ENCODE assay signal across 9 mouse cellular contexts in the genomic region with DNA sequence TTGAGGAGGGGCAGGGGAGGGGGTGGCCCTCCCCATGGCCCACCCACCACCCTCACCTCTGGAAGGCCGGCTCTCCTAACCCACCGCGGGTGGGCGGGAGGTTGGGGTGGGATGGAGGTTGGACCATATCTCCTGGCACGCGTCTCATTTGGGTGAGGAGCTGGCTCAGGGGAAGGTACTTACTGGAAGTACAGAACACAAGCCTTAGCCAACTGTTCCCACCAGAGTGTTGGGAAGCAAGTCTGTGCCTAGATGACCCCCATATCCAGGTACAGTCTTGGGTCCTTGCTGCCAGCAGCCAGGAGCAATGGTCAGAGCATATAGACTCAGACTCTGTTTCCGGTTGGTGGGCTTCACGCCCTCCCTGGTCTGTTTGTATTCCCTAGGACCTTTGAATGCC. TPM values are rescaled to one million over a fixed set of nuclear protein-coding genes. Genes with fewer than 3 reads are reported as not detected.
DNase-seq lines count a peak whose midpoint lies in the region; ATAC-seq and TF ChIP-seq lines count a peak whose summit lies in the region.
"Had no signal": no experiment of that assay in that cellular context is flagged by ENCODE, and none has a peak within 500 bp of the region (broad histone marks: within the 10 kb centered on the region; RNA-seq: fewer than 3 reads in every experiment).

No protein-coding gene starts in this region.

- H3K36me3 ChIP-seq in kidney, postnatal 0 days (ENCODE audit: insufficient read depth, low read length): no peaks in the 10 kb centered on the region
- H3K36me3 ChIP-seq in forebrain, embryonic 12.5 days (replicated peaks): 0 out of 2 replicates have a peak, but pooled peaks cover 9% of the 10 kb centered on the region
- no peaks in the 10 kb centered on the region for H3K36me3 ChIP-seq in hindbrain, embryonic 15.5 days
- H3K36me3 ChIP-seq in midbrain, postnatal 0 days (ENCODE audit: insufficient read depth, low read length): no peaks in the 10 kb centered on the region

- H3K27me3 ChIP-seq in kidney, postnatal 0 days (ENCODE audit: insufficient read depth, low read length): peaks cover 44% of the 10 kb centered on the region
- peaks cover 65% of the 10 kb centered on the region for H3K27me3 ChIP-seq in forebrain, embryonic 12.5 days
- H3K27me3 ChIP-seq in hindbrain, embryonic 15.5 days: peaks cover 8% of the 10 kb centered on the region; the same call in 1 of the 2 replicates
- no peaks in the 10 kb centered on the region for H3K27me3 ChIP-seq in midbrain, postnatal 0 days (ENCODE audit: insufficient read depth, low read length)

- WGBS in kidney, postnatal 0 days: 14% methylated on average over 8 of the region's 8 CpGs
- 3% methylated on average over 8 of the region's 8 CpGs for WGBS in forebrain, embryonic 12.5 days
- 9% methylated on average over 8 of the region's 8 CpGs for WGBS in hindbrain, embryonic 15.5 days
- WGBS in midbrain, postnatal 0 days: 11% methylated on average over 8 of the region's 8 CpGs

- no peak overlapping the region for H3K27ac ChIP-seq in kidney, postnatal 0 days
- peak overlapping the region; percentile 99 for H3K27ac ChIP-seq in forebrain, embryonic 12.5 days
- no peak overlapping the region for H3K27ac ChIP-seq in hindbrain, embryonic 15.5 days (replicated peaks)
- no peak overlapping the region for H3K27ac ChIP-seq in midbrain, postnatal 0 days (ENCODE audit: low read depth, low read length)

- no peak overlapping the region for H3K4me2 ChIP-seq in kidney, postnatal 0 days (ENCODE audit: low read length)
- peak overlapping the region; percentile 81 for H3K4me2 ChIP-seq in forebrain, embryonic 12.5 days
- H3K4me2 ChIP-seq in hindbrain, embryonic 15.5 days: peak overlapping the region; percentile 40
- H3K4me2 ChIP-seq in midbrain, postnatal 0 days (ENCODE audit: low read depth, low read length, poor library complexity, severe bottlenecking): peak overlapping the region; percentile 36; the same call in 1 of the 2 replicates

- ATAC-seq in kidney, postnatal 0 days (replicated peaks; ENCODE audit: low FRiP score, low read depth): no peak
- peak; percentile 10; the same call in 1 of the 2 replicates for ATAC-seq in forebrain, embryonic 12.5 days (ENCODE audit: low FRiP score)
- ATAC-seq in hindbrain, embryonic 15.5 days (ENCODE audit: low FRiP score, low read depth): no peak
- no peak for ATAC-seq in midbrain, postnatal 0 days (ENCODE audit: low FRiP score)
- ATAC-seq in erythroid progenitor cell, adult 5-6 weeks (replicated peaks; ENCODE audit: low FRiP score, poor library complexity, severe bottlenecking): no peak

- H3K9ac ChIP-seq in kidney, postnatal 0 days (ENCODE audit: low read depth, low read length): 0 out of 2 replicates have a peak overlapping the region, but pooled peaks have one; percentile 9
- no peak overlapping the region for H3K9ac ChIP-seq in forebrain, embryonic 12.5 days
- no peak overlapping the region for H3K9ac ChIP-seq in hindbrain, embryonic 15.5 days
- no peak overlapping the region for H3K9ac ChIP-seq in midbrain, postnatal 0 days (replicated peaks; ENCODE audit: low read length, poor library complexity, severe bottlenecking)

- TF ChIP-seq CTCF in kidney, postnatal 0 days (IDR thresholded peaks at IDR 0.05; ENCODE audit: low read depth): no peak
- no peak for TF ChIP-seq CTCF in midbrain, postnatal 0 days (IDR thresholded peaks at IDR 0.05)

- no peak overlapping the region for H3K4me3 ChIP-seq in kidney, postnatal 0 days (replicated peaks; ENCODE audit: low read depth, low read length)
- H3K4me3 ChIP-seq in forebrain, embryonic 12.5 days (replicated peaks): peak overlapping the region; percentile 26; the same call in 1 of the 2 replicates
- no peak overlapping the region for H3K4me3 ChIP-seq in hindbrain, embryonic 15.5 days
- no peak overlapping the region for H3K4me3 ChIP-seq in midbrain, postnatal 0 days (ENCODE audit: low read depth, low read length)

- no peak for DNase-seq in kidney, postnatal 0 days (ENCODE audit: low spot score)
- DNase-seq in kidney, postnatal 36 days: no peak
- no peak for DNase-seq in midbrain, postnatal 0 days (ENCODE audit: low spot score)
- DNase-seq in gastrocnemius, postnatal 10 days: no peak
- DNase-seq: adrenal gland, postnatal 25 days had no signal

- peaks cover 24% of the 10 kb centered on the region for H3K4me1 ChIP-seq in kidney, postnatal 0 days (replicated peaks; ENCODE audit: insufficient read depth, low read length)
- H3K4me1 ChIP-seq in forebrain, embryonic 12.5 days: peaks cover 83% of the 10 kb centered on the region
- peaks cover 69% of the 10 kb centered on the region for H3K4me1 ChIP-seq in hindbrain, embryonic 15.5 days (replicated peaks)
- peaks cover 24% of the 10 kb centered on the region; the same call in 1 of the 2 replicates for H3K4me1 ChIP-seq in midbrain, postnatal 0 days (ENCODE audit: insufficient read depth, low read length)

- no peaks in the 10 kb centered on the region for H3K9me3 ChIP-seq in kidney, postnatal 0 days (replicated peaks; ENCODE audit: low read length)
- no peaks in the 10 kb centered on the region for H3K9me3 ChIP-seq in forebrain, embryonic 12.5 days
- H3K9me3 ChIP-seq in hindbrain, embryonic 15.5 days: no peaks in the 10 kb centered on the region
- H3K9me3 ChIP-seq in midbrain, postnatal 0 days (ENCODE audit: low read length): no peaks in the 10 kb centered on the region

RNA-seq across cellular contexts. Expression of gene Hes5, which starts 2.1 kb away (rescaled TPM):
- polyA plus RNA-seq in kidney, postnatal 0 days (2015; fragmentation: Nextera tagmentation; extraction: Ambion mirVana): 5.8 and 6.2 TPM in 2 replicates
- polyA plus RNA-seq in forebrain, embryonic 12.5 days (2016; fragmentation: Nextera tagmentation; extraction: Ambion mirVana): 456 and 462 TPM in 2 replicates
- 159 and 196 TPM in 2 replicates for polyA plus RNA-seq in hindbrain, embryonic 15.5 days (2015; fragmentation: Nextera tagmentation; extraction: Ambion mirVana)
- 111 and 115 TPM in 2 replicates for total RNA-seq in midbrain, postnatal 0 days (2014; rRNA removed)
- 165 and 180 TPM in 2 replicates for polyA plus RNA-seq in midbrain, postnatal 0 days (2015; fragmentation: Nextera tagmentation; extraction: Ambion mirVana)
- total RNA-seq in gastrocnemius, postnatal 10 days (2021): under 1 TPM in 1 of 2 experiments, not detected in 1; 0.36 TPM
- not detected in 2 replicates for total RNA-seq in erythroid progenitor cell, adult 5-6 weeks (2015; ENCODE audit: low replicate concordance)
- not detected in 2 replicates for total RNA-seq in erythroid progenitor cell, adult 5-6 weeks (2017; ENCODE audit: low replicate concordance)
- total RNA-seq: adrenal gland, postnatal 25 days; MEL had no signal

RNA-seq across cellular contexts. Expression of gene Pank4, which starts 5.3 kb away (rescaled TPM):
- polyA plus RNA-seq in kidney, postnatal 0 days (2015; fragmentation: Nextera tagmentation; extraction: Ambion mirVana): 30.4 TPM in 2 replicates
- polyA plus RNA-seq in forebrain, embryonic 12.5 days (2016; fragmentation: Nextera tagmentation; extraction: Ambion mirVana): 46.7 and 51.8 TPM in 2 replicates
- 35.9 and 37.3 TPM in 2 replicates for polyA plus RNA-seq in hindbrain, embryonic 15.5 days (2015; fragmentation: Nextera tagmentation; extraction: Ambion mirVana)
- total RNA-seq in midbrain, postnatal 0 days (2014; rRNA removed): 36.7 and 39.8 TPM in 2 replicates
- polyA plus RNA-seq in midbrain, postnatal 0 days (2015; fragmentation: Nextera tagmentation; extraction: Ambion mirVana): 27.3 and 28.8 TPM in 2 replicates
- 10 to 100 TPM; 26.1 to 28.7 TPM for total RNA-seq in gastrocnemius, postnatal 10 days (2021)
- total RNA-seq in erythroid progenitor cell, adult 5-6 weeks (2015; ENCODE audit: low replicate concordance): 61.3 and 78.0 TPM in 2 replicates
- total RNA-seq in erythroid progenitor cell, adult 5-6 weeks (2017; ENCODE audit: low replicate concordance): 40.0 and 50.1 TPM in 2 replicates

RNA-seq across cellular contexts. Expression of gene Tnfrsf14, which starts 30.3 kb away (rescaled TPM):
- 0.75 and 1.3 TPM in 2 replicates for polyA plus RNA-seq in kidney, postnatal 0 days (2015; fragmentation: Nextera tagmentation; extraction: Ambion mirVana)
- 0.21 and 1.2 TPM in 2 replicates for polyA plus RNA-seq in forebrain, embryonic 12.5 days (2016; fragmentation: Nextera tagmentation; extraction: Ambion mirVana)
- 0.64 and 0.71 TPM in 2 replicates for polyA plus RNA-seq in hindbrain, embryonic 15.5 days (2015; fragmentation: Nextera tagmentation; extraction: Ambion mirVana)
- total RNA-seq in midbrain, postnatal 0 days (2014; rRNA removed): 1.1 and 2.3 TPM in 2 replicates
- polyA plus RNA-seq in midbrain, postnatal 0 days (2015; fragmentation: Nextera tagmentation; extraction: Ambion mirVana): not detected in 2 replicates
- 1 to 10 TPM; 1.8 to 4.2 TPM for total RNA-seq in gastrocnemius, postnatal 10 days (2021)
- 845 and 899 TPM in 2 replicates for total RNA-seq in erythroid progenitor cell, adult 5-6 weeks (2015; ENCODE audit: low replicate concordance)
- 775 and 1,097 TPM in 2 replicates for total RNA-seq in erythroid progenitor cell, adult 5-6 weeks (2017; ENCODE audit: low replicate concordance)

RNA-seq across cellular contexts. Expression of gene Fam213b, which starts 59.7 kb away (rescaled TPM):
- 40.6 and 42.0 TPM in 2 replicates for polyA plus RNA-seq in kidney, postnatal 0 days (2015; fragmentation: Nextera tagmentation; extraction: Ambion mirVana)
- polyA plus RNA-seq in forebrain, embryonic 12.5 days (2016; fragmentation: Nextera tagmentation; extraction: Ambion mirVana): 29.8 and 30.3 TPM in 2 replicates
- 64.2 and 67.1 TPM in 2 replicates for polyA plus RNA-seq in hindbrain, embryonic 15.5 days (2015; fragmentation: Nextera tagmentation; extraction: Ambion mirVana)
- total RNA-seq in midbrain, postnatal 0 days (2014; rRNA removed): 34.9 and 36.6 TPM in 2 replicates
- 73.3 and 90.9 TPM in 2 replicates for polyA plus RNA-seq in midbrain, postnatal 0 days (2015; fragmentation: Nextera tagmentation; extraction: Ambion mirVana)
- 100 to 1,000 TPM; 121 to 143 TPM for total RNA-seq in gastrocnemius, postnatal 10 days (2021)
- total RNA-seq in erythroid progenitor cell, adult 5-6 weeks (2015; ENCODE audit: low replicate concordance): 2.5 and 13.7 TPM in 2 replicates
- 6.1 and 13.0 TPM in 2 replicates for total RNA-seq in erythroid progenitor cell, adult 5-6 weeks (2017; ENCODE audit: low replicate concordance)
- total RNA-seq: MEL had no signal

Comparison
In these comparisons a context has a peak if more than half of its experiments do, and no peak if none do; other contexts are left out.
1. RNA of gene Hes5, which starts 2.1 kb away (polyA plus RNA-seq): 456 to 462 TPM in forebrain, embryonic 12.5 days, 165 to 180 TPM in midbrain, postnatal 0 days and 159 to 196 TPM in hindbrain, embryonic 15.5 days; 5.8 to 6.2 TPM in kidney, postnatal 0 days; every median in the first group is over 10 times any median in the second.